Mouse (Mus musculus) liver, embryonic 18 days (tissue): ENCODE results near the gene Lztr1. TPM values are rescaled to one million over a fixed set of nuclear protein-coding genes. Genes with fewer than 3 reads are reported as not detected.

Experiments used
- polyA plus RNA-seq: library from polyadenylated mRNA; depleted of rRNA; stranded (reverse); fragments of >200 nt; gene quantifications from 2 replicates; pipeline ENCODE4 v1.2.3, GENCODE M21; 2012; rRNA removed

Gene Lztr1
- 68.0 and 81.9 TPM in 2 replicates for polyA plus RNA-seq

DNA sequence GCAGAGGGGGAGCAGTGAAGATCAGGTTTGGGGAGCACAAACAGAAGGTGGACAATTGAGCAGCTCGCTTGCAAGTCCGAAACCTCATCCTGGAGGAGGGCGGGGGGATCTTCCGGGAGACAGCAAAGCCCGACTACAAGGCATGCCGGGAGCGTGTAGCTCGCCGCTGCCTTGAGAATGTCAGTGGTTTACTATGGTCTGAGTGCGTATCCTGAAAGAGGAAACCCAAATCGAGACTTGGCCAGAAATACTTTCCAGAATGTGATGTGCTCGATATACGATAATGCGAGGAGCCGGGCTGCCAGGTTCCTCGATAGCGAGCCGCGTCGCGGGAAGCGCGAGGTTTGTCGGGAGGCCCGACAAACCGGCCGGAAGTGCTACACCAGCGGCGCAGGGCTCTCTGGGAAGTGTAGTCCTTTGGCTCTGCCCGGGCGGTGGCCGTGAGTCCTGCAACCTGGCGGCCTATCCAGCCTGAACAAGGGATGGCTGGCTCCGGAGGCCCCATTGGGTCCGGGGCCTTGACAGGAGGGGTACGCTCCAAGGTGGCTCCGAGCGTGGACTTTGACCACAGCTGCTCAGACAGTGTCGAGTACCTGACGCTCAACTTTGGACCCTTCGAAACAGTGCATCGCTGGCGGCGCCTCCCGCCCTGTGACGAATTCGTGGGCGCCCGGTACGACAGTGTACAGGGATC, at the start of gene Lztr1:
Gene Lztr1 (plus strand): TSS at position 143 of the 694 bp plus-strand sequence.

DNA sequence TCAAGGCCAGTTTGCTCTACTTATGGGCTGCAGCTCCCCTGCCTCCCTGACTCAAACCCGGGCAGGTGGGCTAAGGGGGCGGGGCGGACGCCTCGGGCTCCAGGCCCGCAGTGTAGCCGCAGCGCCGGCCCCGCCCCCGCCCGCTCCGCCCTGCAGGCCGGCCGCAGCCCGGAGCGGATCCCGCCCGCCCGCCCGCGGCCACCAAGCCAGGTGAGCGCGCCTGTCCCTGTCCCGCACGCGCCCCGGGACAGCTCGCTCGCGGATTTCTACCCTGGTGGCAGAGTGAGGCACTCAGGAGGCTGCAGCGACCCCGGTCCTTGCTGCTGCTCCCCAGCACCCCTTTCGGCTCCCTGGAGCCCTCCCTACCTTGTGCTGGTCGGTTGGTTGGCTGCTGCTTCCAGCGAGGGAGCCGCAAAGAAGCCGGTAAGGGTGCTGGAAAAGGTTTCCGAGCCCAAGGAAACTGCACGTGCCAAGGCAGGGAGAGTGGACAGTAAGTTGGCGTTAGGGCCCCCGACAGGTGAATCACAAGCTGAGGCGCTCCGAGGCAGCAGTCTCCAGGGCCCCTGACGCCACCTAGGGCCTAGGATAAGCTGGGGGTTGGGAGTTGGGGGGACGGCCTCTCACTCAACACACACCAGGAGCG, 18.9 kb upstream of the Lztr1 start, which contains the start of gene Aifm3:
Gene Aifm3 (plus strand): TSS at position 143 of the 643 bp plus-strand sequence.

DNA sequence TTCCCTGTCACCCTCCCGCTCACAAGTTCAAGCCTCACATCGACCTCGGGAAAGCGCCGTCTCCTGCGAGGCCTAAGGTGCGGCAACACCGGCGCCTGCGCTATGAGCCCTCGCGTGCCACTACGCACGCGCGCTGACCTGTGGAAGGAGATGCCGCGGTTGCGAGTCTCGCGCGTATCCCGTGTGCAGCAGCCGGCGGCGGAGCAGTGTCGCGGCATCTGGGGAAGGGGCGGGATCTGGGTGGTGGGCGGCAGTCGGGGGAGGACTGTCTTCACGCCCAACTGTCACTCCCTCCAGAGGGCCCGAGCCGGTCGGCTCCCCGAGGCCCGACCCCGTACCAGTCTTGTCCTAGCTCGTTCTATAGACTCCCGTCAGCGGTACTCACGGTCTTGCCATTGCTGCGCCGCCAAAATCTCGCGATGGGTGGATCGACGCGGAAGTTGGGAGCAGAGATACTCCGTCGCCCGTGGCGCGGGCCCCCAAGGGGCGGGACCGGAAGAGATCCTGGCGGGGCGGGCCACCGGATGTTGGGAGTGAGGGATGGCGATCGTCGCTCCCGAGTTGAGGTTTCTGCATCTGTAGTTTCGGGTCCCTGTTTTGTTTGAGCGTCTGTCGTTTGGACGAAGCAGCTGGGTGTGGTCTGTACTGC, 22.3 kb downstream of the Lztr1 start, which contains the start of gene Thap7:
Gene Thap7 (minus strand): TSS at position 497 of the 649 bp plus-strand sequence.

GRCm38 (mm10) chr16:17561128-17561750, 52.8 kb downstream of the Lztr1 start, which contains the start of gene Lrrc74b:
TSS of gene Lrrc74b (minus strand) at chr16:17561247.

GRCm38 (mm10) chr16:17561751-17562208, 53.3 kb downstream of the Lztr1 start, which contains the start of gene P2rx6:
TSS of gene P2rx6 (plus strand) at chr16:17561885.

Other genes with a start within 250 kb of the Lztr1 start
- 3.2 TPM in 2 replicates for gene Tmem191c, start 232.6 kb upstream of the Lztr1 start, polyA plus RNA-seq
- gene Serpind1, start 177.3 kb upstream of the Lztr1 start, polyA plus RNA-seq, result 233 and 244 TPM in 2 replicates
- gene Snap29, start 102.7 kb upstream of the Lztr1 start, polyA plus RNA-seq, result 3.8 and 4.5 TPM in 2 replicates
- 13.2 and 15.5 TPM in 2 replicates for gene Pi4ka, start 102.4 kb upstream of the Lztr1 start, polyA plus RNA-seq
- gene Crkl, start 56.7 kb upstream of the Lztr1 start, polyA plus RNA-seq, result 7.5 and 7.8 TPM in 2 replicates
- 14.7 and 16.2 TPM in 2 replicates for gene Aifm3, start 19.1 kb upstream of the Lztr1 start, polyA plus RNA-seq
- 18.5 and 20.1 TPM in 2 replicates for gene Thap7, start 22.4 kb downstream of the Lztr1 start, polyA plus RNA-seq
- 0.06 and 0.11 TPM in 2 replicates for gene Lrrc74b, start 52.6 kb downstream of the Lztr1 start, polyA plus RNA-seq
- gene P2rx6, start 53.2 kb downstream of the Lztr1 start, polyA plus RNA-seq, result 0.08 and 0.10 TPM in 2 replicates
- gene Slc7a4, start 74.5 kb downstream of the Lztr1 start, polyA plus RNA-seq, result 5.4 and 6.0 TPM in 2 replicates
- gene Smpd4, start 110.7 kb downstream of the Lztr1 start, polyA plus RNA-seq, result 17.5 and 17.6 TPM in 2 replicates
- gene Ccdc74a, start 137.8 kb downstream of the Lztr1 start, polyA plus RNA-seq, result 1.6 and 1.8 TPM in 2 replicates
- gene Med15, start 224.2 kb downstream of the Lztr1 start, polyA plus RNA-seq, result 12.6 and 18.0 TPM in 2 replicates